Mouse (Mus musculus) yolk sac, embryonic 10.5 days (tissue): ENCODE results near the gene Ms4a13.
"Not testable (repeated sequence)": the region's sequence is repeated elsewhere in the genome, so short reads cannot be mapped to it uniquely, and the experiment has no call there.

ENCODE experiments used
- DNase-seq: peaks from one replicate; pipeline ENCODE4 v3.0.0-alpha.2; 2017; ENCODE audit warnings: low spot score

Ms4a13 gene

DNA sequence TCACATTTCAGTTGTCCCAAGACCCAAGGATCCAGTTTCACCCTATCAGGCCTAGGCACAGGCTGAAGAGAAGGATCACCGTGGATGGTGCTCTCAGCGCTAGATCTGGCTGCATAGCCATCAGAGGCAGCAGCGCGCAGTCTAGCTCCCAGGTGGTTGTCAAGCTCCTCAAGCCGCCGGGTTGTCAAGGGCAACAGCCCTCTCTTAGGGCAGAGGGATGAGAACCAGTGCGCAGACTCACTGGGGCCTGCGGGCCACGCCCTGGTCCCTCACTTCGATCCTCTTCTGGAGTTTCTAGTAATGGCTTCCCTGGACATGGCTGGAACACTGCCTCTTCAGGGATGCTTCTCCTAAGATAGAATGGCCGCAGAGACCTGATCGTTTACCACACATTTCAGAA lies at the start of gene Ms4a13:
Gene Ms4a13, minus strand, starts transcription at position 192 of the 400 bp plus-strand sequence.
- no peak for DNase-seq

DNA sequence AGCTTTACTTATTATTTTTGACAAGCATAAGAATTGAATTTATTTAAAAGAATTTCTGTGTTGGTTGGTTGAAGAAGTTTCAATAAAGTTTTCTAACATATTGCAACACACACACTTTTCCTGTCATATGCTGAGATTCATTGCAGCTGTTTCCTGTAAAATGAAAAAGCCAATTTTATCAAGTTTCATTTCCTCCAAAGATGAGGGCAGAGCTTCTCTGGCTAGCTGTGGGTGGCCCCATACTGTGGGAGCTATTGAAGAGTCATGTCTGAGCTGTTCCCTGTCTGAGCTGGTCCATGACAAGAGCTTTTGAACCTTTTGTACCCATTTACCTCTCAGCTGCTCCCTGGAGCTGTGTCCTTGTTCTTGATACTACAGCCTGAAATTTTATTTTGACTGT lies 47.7 kb upstream of the Ms4a13 start:
- DNase-seq: no peak

DNA sequence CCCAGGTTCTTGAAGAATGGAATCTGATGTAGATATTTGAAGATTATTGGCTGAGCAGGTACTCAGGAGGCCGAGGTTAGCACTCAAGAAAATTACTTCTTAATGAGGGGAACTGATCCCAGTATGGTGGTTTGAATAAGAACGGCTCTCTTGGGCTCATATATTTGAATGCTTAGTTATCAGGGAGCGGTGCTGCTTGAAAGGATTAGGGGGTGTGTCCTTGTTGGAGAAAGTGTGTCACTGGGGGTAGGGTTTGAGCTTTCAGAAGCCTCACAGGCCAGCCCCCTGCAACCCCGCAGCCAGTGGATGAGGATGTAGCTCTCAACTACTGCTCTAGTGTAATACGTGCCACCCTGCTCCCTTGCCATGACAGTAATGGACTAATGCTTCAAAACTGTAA lies 46.0 kb upstream of the Ms4a13 start:
- DNase-seq: no peak

GRCm38 (mm10) chr19:11235820-11236219 lies 39.3 kb upstream of the Ms4a13 start:
- DNase-seq: peak; percentile 2

GRCm38 (mm10) chr19:11234921-11235735 lies 38.6 kb upstream of the Ms4a13 start:
- no peak for DNase-seq

DNA sequence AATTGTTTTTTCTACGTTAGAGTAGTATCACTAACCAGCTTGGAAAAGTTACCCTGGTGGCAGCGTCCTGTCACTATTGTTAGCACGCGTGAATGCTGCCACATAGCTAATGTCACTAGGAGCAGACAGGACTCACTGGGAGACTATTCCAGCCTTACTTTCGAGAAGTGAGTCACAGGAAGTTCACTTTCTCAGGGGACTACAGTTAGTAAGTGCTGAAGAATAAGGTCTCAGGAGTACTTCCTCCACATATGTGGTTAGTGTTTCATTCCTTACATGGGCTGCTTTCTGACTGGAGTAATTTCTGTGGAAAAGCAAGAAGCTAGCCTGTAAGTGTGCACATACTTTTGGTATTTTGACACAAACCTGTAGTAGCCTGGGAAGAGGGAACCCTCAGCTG lies 37.7 kb upstream of the Ms4a13 start:
- DNase-seq: no peak

DNA sequence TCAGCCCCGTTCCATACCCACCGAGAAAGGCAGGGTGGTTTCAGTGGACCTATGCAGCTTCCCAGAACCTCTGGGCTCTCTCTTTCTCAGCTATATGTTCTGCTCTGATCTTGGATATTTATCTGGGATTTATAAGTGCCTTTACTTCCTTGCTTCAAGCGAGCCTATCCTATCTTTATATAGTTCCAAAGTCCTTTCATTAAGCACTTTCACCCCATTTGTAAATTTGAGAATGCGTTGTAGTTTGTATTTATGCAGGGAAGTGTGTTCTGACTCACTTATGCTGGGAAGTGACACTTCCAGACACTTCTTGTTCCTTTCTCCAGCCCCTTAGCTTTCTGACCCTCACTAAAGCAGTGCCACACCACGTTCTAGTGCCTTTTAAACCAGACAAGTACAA lies 35.8 kb upstream of the Ms4a13 start, which contains the start of gene Ms4a12:
Gene Ms4a12, minus strand, starts transcription at position 101 of the 400 bp plus-strand sequence.
- DNase-seq: no peak

DNA sequence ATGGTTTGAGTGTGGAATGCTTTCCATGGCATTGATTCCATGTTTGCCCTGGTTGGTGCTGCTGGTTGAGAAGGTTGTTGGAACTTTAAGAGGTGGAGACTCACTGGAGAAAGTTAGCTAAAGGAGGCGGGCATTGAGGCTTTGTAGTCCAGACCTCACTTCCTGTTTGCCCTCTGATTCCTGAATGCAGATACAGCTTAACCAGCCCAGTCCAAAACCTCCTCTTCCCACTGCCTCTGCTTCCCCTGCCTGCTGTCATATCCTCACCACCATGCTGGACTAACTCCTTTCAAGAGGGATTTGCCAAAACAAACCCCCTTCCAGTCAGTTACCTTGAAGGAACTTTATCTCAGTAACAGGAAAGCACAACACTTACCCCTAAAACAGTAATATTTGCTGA lies 4.0 kb downstream of the Ms4a13 start:
- DNase-seq: no peak

DNA sequence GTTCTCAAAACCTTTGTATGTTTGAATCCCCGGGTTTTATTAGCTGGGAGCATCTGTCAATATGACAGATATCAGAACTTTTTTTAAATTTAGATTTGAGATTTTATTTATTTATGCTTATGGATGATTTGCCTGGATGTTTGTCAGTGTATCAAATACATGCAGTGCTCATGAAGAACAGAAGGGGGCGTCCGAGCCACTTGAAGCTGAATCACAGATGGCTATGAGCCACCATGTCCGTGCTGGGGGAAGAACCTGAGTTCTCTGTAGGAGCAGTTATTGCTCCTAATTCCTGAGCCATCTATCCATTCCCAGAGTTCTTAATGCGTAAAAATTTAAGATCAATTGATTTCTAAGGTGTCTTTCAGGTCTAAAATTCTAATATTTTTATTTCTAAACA lies 12.4 kb downstream of the Ms4a13 start:
- no peak for DNase-seq

- no peak for DNase-seq
These were observed 19.1 kb downstream of the Ms4a13 start for GRCm38 (mm10) chr19:11177464-11177863.

DNA sequence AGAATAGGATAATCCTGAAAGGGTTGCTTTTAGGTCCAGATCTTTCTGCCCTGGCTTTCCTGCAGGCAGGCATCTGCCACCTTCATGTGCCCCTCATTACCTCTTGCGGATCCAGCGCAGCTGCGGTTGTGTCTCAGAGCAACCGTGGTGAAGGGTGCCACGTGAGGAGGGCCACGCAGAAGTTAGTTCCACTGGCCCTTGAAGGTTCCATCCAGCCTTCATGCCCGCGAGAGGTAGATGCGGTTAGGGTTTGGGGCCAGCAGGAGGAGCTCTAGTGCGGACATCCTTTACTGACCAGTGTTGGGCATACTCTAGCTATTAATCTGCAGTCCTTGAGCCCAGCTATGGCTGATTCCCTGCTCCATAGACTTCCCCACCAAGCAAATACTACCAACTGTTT lies 31.4 kb downstream of the Ms4a13 start, which contains the start of gene 1700025F22Rik:
Gene 1700025F22Rik, minus strand, starts transcription at position 149 of the 400 bp plus-strand sequence.
- no peak for DNase-seq

DNA sequence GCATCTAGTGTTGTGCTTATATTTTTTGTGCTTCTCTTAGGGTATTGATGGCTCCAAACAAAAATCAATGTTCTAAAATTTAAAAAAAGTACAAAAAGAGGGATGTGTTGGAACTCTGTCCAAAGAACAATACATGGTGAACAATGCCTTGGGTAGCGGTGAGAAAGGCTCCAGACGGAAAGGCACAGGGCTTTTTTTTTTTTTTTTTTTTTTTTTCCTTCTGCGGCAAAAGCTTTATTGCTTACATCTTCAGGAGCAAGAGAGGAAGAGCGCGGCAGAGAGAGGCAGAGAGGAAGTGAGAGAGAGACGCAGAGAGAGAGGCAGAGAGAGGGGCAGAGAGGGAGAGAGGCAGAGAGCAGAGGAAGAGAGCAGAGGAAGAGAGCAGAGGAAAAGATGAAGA lies 38.6 kb downstream of the Ms4a13 start:
- not testable (repeated sequence) for DNase-seq

- no peak for DNase-seq
These were observed 61.2 kb downstream of the Ms4a13 start for GRCm38 (mm10) chr19:11135336-11135735.

GRCm38 (mm10) chr19:11134852-11135251 lies 61.7 kb downstream of the Ms4a13 start:
- no peak for DNase-seq

GRCm38 (mm10) chr19:11130776-11131175 lies 65.8 kb downstream of the Ms4a13 start, which contains the start of gene 1700017D01Rik:
1700017D01Rik (minus strand) TSS chr19:11130876.
- not testable (repeated sequence) for DNase-seq

DNA sequence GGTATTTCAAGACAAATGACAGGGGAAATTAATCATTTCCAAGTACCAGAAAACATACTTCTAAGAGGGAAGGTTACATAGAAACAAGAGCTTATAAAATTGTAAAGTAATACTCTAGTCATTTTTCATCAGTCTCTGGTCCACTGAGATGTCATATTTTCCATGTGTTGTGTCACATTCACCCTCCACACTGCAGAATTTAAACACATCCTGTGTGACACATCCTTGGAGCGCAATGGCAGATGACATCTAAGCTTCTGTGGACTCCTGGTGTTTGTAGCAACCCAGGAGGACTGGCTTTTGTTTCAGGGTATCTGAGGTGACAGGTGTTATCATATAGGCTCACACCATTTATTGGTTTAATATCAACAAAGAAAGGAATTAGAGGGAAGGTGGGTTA lies 66.8 kb downstream of the Ms4a13 start:
- DNase-seq: no peak

GRCm38 (mm10) chr19:11121016-11121420 lies 75.5 kb downstream of the Ms4a13 start:
- peak; percentile 25 for DNase-seq
